Comparison of ENCODE assay signal across 8 mouse cellular contexts in genomic region chr5:92348794-92349413, GRCm38 (mm10). TPM values are rescaled to one million over a fixed set of nuclear protein-coding genes. Genes with fewer than 3 reads are reported as not detected.
DNase-seq lines count a peak whose midpoint lies in the region; ATAC-seq and TF ChIP-seq lines count a peak whose summit lies in the region.

Gene Cxcl10, minus strand, starts transcription at chr5:92348889.

- no peaks in the 10 kb centered on the region for H3K9me3 ChIP-seq in embryonic facial prominence, embryonic 15.5 days (replicated peaks)

- no peak for TF ChIP-seq CTCF in Patski (IDR thresholded peaks at IDR 0.05)

- 18% methylated on average over 14 of the region's 14 CpGs for WGBS in embryonic facial prominence, embryonic 15.5 days

- H3K27me3 ChIP-seq in Patski: no peaks in the 10 kb centered on the region
- peaks cover 6% of the 10 kb centered on the region for H3K27me3 ChIP-seq in embryonic facial prominence, embryonic 15.5 days

- in situ Hi-C loops in Patski (cut with MboI; ENCODE audit: low pct_unique_long_range_greater_than_20kb): no loop called here

- POLR2A ChIA-PET in Patski (lab: Charles Lee): no interaction called here

- no peaks in the 10 kb centered on the region; the same call in 1 of the 2 replicates for H3K4me1 ChIP-seq in embryonic facial prominence, embryonic 15.5 days

- H3K4me2 ChIP-seq in embryonic facial prominence, embryonic 15.5 days (replicated peaks): peak within 1 kb of the TSS; percentile 43

- ATAC-seq in Patski: peak; percentile 79
- no peak for ATAC-seq in embryonic facial prominence, embryonic 15.5 days (ENCODE audit: insufficient number of reproducible peaks, low FRiP score, low TSS enrichment, low read depth)
- peak; percentile 93 for ATAC-seq in megakaryocyte-erythroid progenitor cell, adult 5-6 weeks (replicated peaks; ENCODE audit: low FRiP score, low TSS enrichment, poor library complexity, severe bottlenecking)

- intact Hi-C loops in heart, postnatal 36 days (cut with DNase I): loop anchor here (2.0 kb wide), 1 partner anchor 18 kb away; the partner anchor contains the start of gene Art3
- intact Hi-C loops in left cerebral cortex, postnatal 25 days (cut with DNase I): no loop called here

- DNase-seq in adrenal gland, adult (ENCODE audit: inconsistent age in 2 of 2, low spot score in 1 of 2): peak; percentile 72 to 88
- no peak for DNase-seq in adrenal gland, postnatal 4 days (ENCODE audit: low spot score in 2 of 2)
- no peak for DNase-seq in Patski (ENCODE audit: low read depth, low spot score)
- peak; percentile 43 to 46 for DNase-seq in heart, postnatal 36 days
- peak; percentile 28 to 42 for DNase-seq in left cerebral cortex, postnatal 25 days (ENCODE audit: low spot score in 2 of 2)
- DNase-seq in spleen, adult 18-20 months: peak; percentile 19 to 26

- no peaks in the 10 kb centered on the region for H3K36me3 ChIP-seq in embryonic facial prominence, embryonic 15.5 days

- no peak within 1 kb of the TSS for H3K9ac ChIP-seq in embryonic facial prominence, embryonic 15.5 days

- CTCF ChIA-PET in Patski (lab: Charles Lee): interaction anchor here (0.7 to 1.8 kb wide), 7 partner anchors 12 to 998 kb away, joined by 3 to 6 read pairs (median 4); partner anchors contain the start of gene Sdad1

- peak within 1 kb of the TSS; percentile 30 for H3K4me3 ChIP-seq in embryonic facial prominence, embryonic 15.5 days (replicated peaks)

- H3K27ac ChIP-seq in embryonic facial prominence, embryonic 15.5 days (replicated peaks): no peak within 1 kb of the TSS

RNA-seq across cellular contexts. Expression of gene Cxcl10, which starts in this region (rescaled TPM):
- 1 to 10 TPM in 1 of 2 experiments, under 1 TPM in 1; 0.76 to 1.3 TPM for total RNA-seq in adrenal gland, postnatal 4 days (2021)
- 2.1 TPM for polyA plus RNA-seq in Patski (2021)
- 0.81 and 1.7 TPM in 2 replicates for polyA plus RNA-seq in embryonic facial prominence, embryonic 15.5 days (2015; fragmentation: Nextera tagmentation; extraction: Ambion mirVana)
- under 1 TPM in 1 of 2 experiments, not detected in 1; 0.28 TPM for total RNA-seq in heart, postnatal 36 days (2021)
- not detected for total RNA-seq in left cerebral cortex, postnatal 25 days (2021)
- not detected in 2 replicates for total RNA-seq in megakaryocyte-erythroid progenitor cell, adult 5-6 weeks (2014; fragmentation: Nextera tagmentation)
- total RNA-seq in megakaryocyte-erythroid progenitor cell, adult 5-6 weeks (2017): 2.2 and 5.6 TPM in 2 replicates

Comparison
In these comparisons a context has a peak if more than half of its experiments do, and no peak if none do; other contexts are left out.
1. DNase-seq: peak in adrenal gland, adult (2 of 2) and spleen, adult 18-20 months (2 of 2); none in adrenal gland, postnatal 4 days (0 of 2) and Patski (single experiment).
2. Peak in DNase-seq in heart, postnatal 36 days; RNA of the gene not detected or under 1 TPM.
3. Peak in DNase-seq in left cerebral cortex, postnatal 25 days; RNA of the gene not detected or under 1 TPM.